Mouse (Mus musculus) liver, embryonic 16.5 days (tissue): Measurements from ENCODE around the gene Vamp2. TPM values are rescaled to one million over a fixed set of nuclear protein-coding genes. Genes with fewer than 3 reads are reported as not detected.

Experiments used
- ATAC-seq: fragments of 200-750 bp; cut with Nextera tagmentation; 2 replicates; pipeline ENCODE4 v1.8.0; 2017; ENCODE audit warnings: low read depth, mild to moderate bottlenecking, moderate number of reproducible peaks, moderate library complexity
- H3K27ac ChIP-seq: fragments of 300-500 bp; sonication (generic); 2 replicates; pipeline ENCODE4 v1.5.1; 2014; ENCODE audit warnings: mild to moderate bottlenecking, low read length
- H3K27me3 ChIP-seq: fragments of 300-500 bp; sonication (generic); 2 replicates; pipeline ENCODE4 v1.6.1; 2014; ENCODE audit warnings: low read depth, low read length, mixed read lengths; ENCODE audit not compliant: control insufficient read depth, insufficient read depth
- H3K36me3 ChIP-seq: fragments of 300-500 bp; sonication (generic); 2 replicates; pipeline ENCODE4 v1.6.1; 2014; ENCODE audit warnings: mild to moderate bottlenecking; ENCODE audit not compliant: control insufficient read depth, insufficient read depth
- H3K4me1 ChIP-seq: fragments of 300-500 bp; sonication (generic); 2 replicates; pipeline ENCODE4 v1.6.1; 2014; ENCODE audit warnings: low read depth, low read length, mixed read lengths; ENCODE audit not compliant: control insufficient read depth
- H3K4me2 ChIP-seq: fragments of 300-500 bp; sonication (generic); 2 replicates; pipeline ENCODE4 v1.6.1; 2014; ENCODE audit warnings: low read depth, low read length, mixed read lengths
- H3K4me3 ChIP-seq: fragments of 300-500 bp; sonication (generic); 2 replicates; pipeline ENCODE4 v1.5.1; 2014; ENCODE audit warnings: low read depth, mild to moderate bottlenecking, low read length
- H3K9ac ChIP-seq: fragments of 300-500 bp; sonication (generic); 2 replicates; pipeline ENCODE4 v1.6.1; 2014; ENCODE audit warnings: low read depth, low read length
- H3K9me3 ChIP-seq: fragments of 300-500 bp; sonication (generic); replicated peaks from 2 replicates; pipeline ENCODE4 v1.6.1; 2016; ENCODE audit warnings: low read length; ENCODE audit not compliant: control insufficient read depth
- WGBS: fragments of 180-500 bp; shearing (Covaris S2); extraction: QIAGEN DNeasy Blood & Tissue Kit; methylation state at CpG from one replicate; pipeline ENCODE4 v1.1.7; 2014; ENCODE audit not compliant: insufficient replicate concordance; 5-methylcytosine and 5-hydroxymethylcytosine counted together
- polyA plus RNA-seq: library from polyadenylated mRNA; unstranded; fragments of >200 nt; fragmentation: Nextera tagmentation; extraction: Ambion mirVana; gene quantifications from 2 replicates; pipeline ENCODE4 v1.2.1, GENCODE M21; 2015

Gene Vamp2
- polyA plus RNA-seq, 1 experiment from 2014 or later = 25.4 TPM

GRCm38 (mm10) chr11:69135361-69135760, 47.1 kb downstream of the Vamp2 start:
- no peaks in the 10 kb centered on the region; the same call in 1 of the 2 replicates for H3K27me3 ChIP-seq
- ATAC-seq = no peak
- 62% methylated on average over 6 of the region's 6 CpGs for WGBS

More at GRCm38 (mm10) chr11:69135361-69135760, 47.1 kb downstream of the Vamp2 start:
- Histone ChIP-seq H3K4me2 (no peak overlapping the region), H3K36me3 (no peaks in the 10 kb centered on the region), H3K4me3 (no peak overlapping the region), H3K27ac (no peak overlapping the region), H3K4me1 (peaks cover 8% of the 10 kb centered on the region), H3K9ac (no peak overlapping the region), H3K9me3 (no peaks in the 10 kb centered on the region)

Other genes with a start within 250 kb of the Vamp2 start
- gene Ndel1, start 216.6 kb upstream of the Vamp2 start, polyA plus RNA-seq = 36.9 and 38.6 TPM in 2 replicates
- gene Rnf222, start 199.9 kb upstream of the Vamp2 start, polyA plus RNA-seq = 0.04 and 0.14 TPM in 2 replicates
- gene Rpl26, start 186.9 kb upstream of the Vamp2 start, polyA plus RNA-seq = 457 and 528 TPM in 2 replicates
- gene Odf4, start 161.4 kb upstream of the Vamp2 start, polyA plus RNA-seq = not detected in 2 replicates
- gene Arhgef15, start 131.0 kb upstream of the Vamp2 start, polyA plus RNA-seq = 1.7 and 2.0 TPM in 2 replicates
- 0.37 and 0.80 TPM in 2 replicates for gene Slc25a35, start 120.4 kb upstream of the Vamp2 start, polyA plus RNA-seq
- gene Rangrf, start 113.3 kb upstream of the Vamp2 start, polyA plus RNA-seq = 16.3 and 19.3 TPM in 2 replicates
- gene Pfas, start 80.0 kb upstream of the Vamp2 start, polyA plus RNA-seq = 13.7 and 15.4 TPM in 2 replicates
- gene Ctc1, start 72.6 kb upstream of the Vamp2 start, polyA plus RNA-seq = 17.2 and 23.0 TPM in 2 replicates
- gene Aurkb, start 42.8 kb upstream of the Vamp2 start, polyA plus RNA-seq = 101 and 107 TPM in 2 replicates
- gene Borcs6, start 28.8 kb upstream of the Vamp2 start, polyA plus RNA-seq = 3.1 and 3.6 TPM in 2 replicates
- 20.2 and 21.7 TPM in 2 replicates for gene Tmem107, start 17.7 kb upstream of the Vamp2 start, polyA plus RNA-seq
- gene Per1, start 6.7 kb downstream of the Vamp2 start, polyA plus RNA-seq = 6.9 and 8.5 TPM in 2 replicates
- gene Hes7, start 31.9 kb downstream of the Vamp2 start, polyA plus RNA-seq = 0.06 and 0.07 TPM in 2 replicates
- 0.07 TPM in 1 of 2 replicates, not detected in the other for gene 9130213A22Rik, start 34.1 kb downstream of the Vamp2 start, polyA plus RNA-seq
- 0.09 and 0.39 TPM in 2 replicates for gene Aloxe3, start 37.4 kb downstream of the Vamp2 start, polyA plus RNA-seq
- gene Alox12b, start 68.5 kb downstream of the Vamp2 start, polyA plus RNA-seq = not detected in 2 replicates
- gene Alox8, start 109.4 kb downstream of the Vamp2 start, polyA plus RNA-seq = 0.08 TPM in 1 of 2 replicates, not detected in the other
- gene Gucy2e, start 148.5 kb downstream of the Vamp2 start, polyA plus RNA-seq = not detected in 2 replicates
- gene Cntrob, start 235.3 kb downstream of the Vamp2 start, polyA plus RNA-seq = 6.0 and 7.2 TPM in 2 replicates
- gene Trappc1, start 235.5 kb downstream of the Vamp2 start, polyA plus RNA-seq = 69.3 and 75.8 TPM in 2 replicates
- gene Kcnab3, start 237.8 kb downstream of the Vamp2 start, polyA plus RNA-seq = 0.05 and 0.12 TPM in 2 replicates